Mouse (Mus musculus) megakaryocyte, embryonic 14.5 days (primary cell): Measurements from ENCODE around the gene Krba1.

ENCODE experiments used
- FLI1 ChIP-seq: IDR thresholded peaks from 2 replicates; pipeline ENCODE4 v1.6.1; 2012; ENCODE audit warnings: low read length, inconsistent platforms, mixed read lengths
- GATA1 ChIP-seq: IDR thresholded peaks from 3 replicates; pipeline ENCODE4 v1.6.1; 2012; ENCODE audit warnings: mixed read lengths, low read length, inconsistent platforms, borderline replicate concordance

DNA sequence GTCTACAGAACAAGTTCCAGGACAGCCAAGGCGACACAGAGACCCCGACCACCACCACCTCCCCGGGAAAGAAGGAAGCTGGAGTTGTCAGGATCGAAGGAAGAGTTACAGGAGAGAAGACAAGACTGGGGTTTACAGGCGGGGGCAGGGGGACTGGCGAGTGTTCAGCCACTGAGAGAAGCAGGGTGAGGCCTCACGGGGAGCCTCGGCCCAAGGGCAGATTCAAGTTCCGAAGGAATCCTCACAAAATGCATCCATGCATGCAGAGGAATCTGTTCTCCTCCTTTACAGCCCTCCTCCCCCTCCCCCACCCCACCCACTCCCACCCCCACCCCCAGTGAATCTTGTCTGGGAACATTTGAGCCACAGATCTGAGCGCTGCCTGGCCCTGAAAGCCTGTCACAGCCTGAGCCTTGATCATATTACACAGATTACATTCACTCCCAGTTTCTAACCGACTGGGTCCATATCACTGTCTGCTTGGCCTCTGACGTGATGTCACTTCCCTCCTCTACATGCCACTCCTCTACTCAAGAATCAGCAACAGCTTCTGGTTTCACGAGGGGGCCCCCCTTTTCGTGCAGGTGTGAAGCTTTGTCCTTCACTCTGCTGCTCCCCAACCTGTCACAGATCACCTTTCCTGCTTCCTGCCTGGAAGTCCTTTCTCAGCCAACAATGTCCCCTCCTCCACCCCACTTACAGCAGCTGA lies 45.1 kb downstream of the Krba1 start:
- no peak for TF ChIP-seq GATA1
- TF ChIP-seq FLI1: no peak
